ENCODE assay signal across 9 mouse cellular contexts in the genomic region with DNA sequence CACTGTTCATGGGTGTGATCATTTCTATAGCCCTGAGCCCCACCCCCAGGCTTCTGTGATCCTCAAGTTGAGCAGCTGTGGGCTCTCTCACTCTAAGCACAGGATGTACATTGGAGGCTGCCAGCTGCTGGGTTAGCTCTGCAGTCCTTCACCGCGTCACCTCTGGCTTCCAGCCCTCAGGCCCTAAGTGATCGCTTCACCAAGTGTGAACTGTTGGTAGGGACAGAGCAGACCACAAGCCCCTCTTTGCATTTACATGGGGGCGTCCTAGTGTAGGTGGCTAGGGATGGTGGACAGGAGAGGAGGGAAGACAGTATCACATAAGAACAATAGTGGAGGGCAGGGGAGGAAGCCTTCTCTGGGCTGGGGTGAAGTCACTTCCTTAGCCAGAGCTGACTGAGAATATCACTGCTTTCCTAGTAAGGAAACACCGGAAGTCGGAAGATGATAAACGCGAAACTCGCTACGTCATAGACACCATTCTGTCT. TPM values are rescaled to one million over a fixed set of nuclear protein-coding genes. Genes with fewer than 3 reads are reported as not detected.
A peak's percentile ranks its signal among the peaks of the same experiment; 100 is the strongest.
DNase-seq lines count a peak whose midpoint lies in the region; ATAC-seq and TF ChIP-seq lines count a peak whose summit lies in the region.
"Had no signal": no experiment of that assay in that cellular context is flagged by ENCODE, and none has a peak within 500 bp of the region (broad histone marks: within the 10 kb centered on the region; RNA-seq: fewer than 3 reads in every experiment).

No protein-coding gene starts in this region.

- TF ChIP-seq POLR2A in limb, embryonic 14.5 days (IDR thresholded peaks at IDR 0.05; ENCODE audit: borderline replicate concordance, extremely low read depth, insufficient read depth, insufficient read length) = no peak
- peak; percentile 19 for TF ChIP-seq POLR2A in spleen, adult 2 months (IDR thresholded peaks at IDR 0.05; ENCODE audit: low read depth, low read length)

- H3K9ac ChIP-seq in heart, embryonic 12.5 days = no peak overlapping the region
- no peak overlapping the region for H3K9ac ChIP-seq in limb, embryonic 14.5 days (ENCODE audit: low read depth, low read length, severe bottlenecking)

- no peak overlapping the region for H3K4me3 ChIP-seq in layer of hippocampus, adult 2 months
- no peak overlapping the region for H3K4me3 ChIP-seq in heart, embryonic 12.5 days
- H3K4me3 ChIP-seq in limb, embryonic 14.5 days (replicated peaks; ENCODE audit: low read length) = no peak overlapping the region
- no peak overlapping the region for H3K4me3 ChIP-seq in spleen, adult 2 months (ENCODE audit: extremely low read depth, insufficient read depth, insufficient read length)
- H3K4me3 ChIP-seq: myocyte had no signal

- WGBS in heart, embryonic 12.5 days = 60% methylated on average over 10 of the region's 10 CpGs
- WGBS in limb, embryonic 14.5 days = 89% methylated on average over 10 of the region's 10 CpGs
- WGBS in spleen, adult 2 months = 17% methylated on average over 10 of the region's 10 CpGs

- no peak overlapping the region for H3K27ac ChIP-seq in layer of hippocampus, adult 2 months
- peak overlapping the region; percentile 65 for H3K27ac ChIP-seq in heart, embryonic 12.5 days (ENCODE audit: poor library complexity, severe bottlenecking)
- H3K27ac ChIP-seq in limb, embryonic 14.5 days (replicated peaks; ENCODE audit: low read depth, low read length) = peak overlapping the region; percentile 27; the same call in 1 of the 2 replicates
- peak overlapping the region; percentile 91 for H3K27ac ChIP-seq in spleen, adult 2 months (ENCODE audit: insufficient read depth, low read length)

- ATAC-seq in heart, embryonic 12.5 days (ENCODE audit: insufficient number of reproducible peaks, low FRiP score) = peak; percentile 72
- ATAC-seq in limb, embryonic 14.5 days (ENCODE audit: low FRiP score, low read depth) = peak; percentile 39; the same call in 1 of the 2 replicates

- TF ChIP-seq CTCF in layer of hippocampus, adult 2 months (conservative IDR thresholded peaks at IDR 0.05) = no peak
- no peak for TF ChIP-seq CTCF in spleen, adult 2 months (IDR thresholded peaks at IDR 0.05; ENCODE audit: extremely low read depth, insufficient read depth, insufficient read length, insufficient replicate concordance)

- no peaks in the 10 kb centered on the region for H3K36me3 ChIP-seq in heart, embryonic 12.5 days
- H3K36me3 ChIP-seq in limb, embryonic 14.5 days (ENCODE audit: control insufficient read depth, insufficient read depth, low read length) = no peaks in the 10 kb centered on the region
- H3K36me3 ChIP-seq in spleen, adult 2 months (ENCODE audit: control insufficient read depth, insufficient read depth, low read length) = no peaks in the 10 kb centered on the region

- no peaks in the 10 kb centered on the region for H3K9me3 ChIP-seq in heart, embryonic 12.5 days (replicated peaks)
- H3K9me3 ChIP-seq in limb, embryonic 14.5 days (ENCODE audit: control insufficient read depth, low read length) = no peaks in the 10 kb centered on the region

- DNase-seq in layer of hippocampus, adult 9-11 months = peak; percentile 34
- no peak for DNase-seq in layer of hippocampus, adult 2 months (ENCODE audit: low spot score in 2 of 2)
- DNase-seq in limb, embryonic 14.5 days (ENCODE audit: low spot score) = peak; percentile 36
- peak; percentile 58 to 73 for DNase-seq in spleen, adult 2 months (ENCODE audit: low read depth in 1 of 2, low spot score in 2 of 2)
- DNase-seq in adrenal gland, adult 8-10 months = no peak
- DNase-seq in layer of hippocampus, adult 8-10 months (ENCODE audit: low spot score in 2 of 2) = no peak
- DNase-seq in cerebellum, adult 9-11 months = no peak

- peaks cover 26% of the 10 kb centered on the region for H3K4me1 ChIP-seq in heart, embryonic 12.5 days (replicated peaks)
- peaks cover 7% of the 10 kb centered on the region; the same call in 1 of the 2 replicates for H3K4me1 ChIP-seq in limb, embryonic 14.5 days (ENCODE audit: control insufficient read depth, insufficient read depth, low read length)
- H3K4me1 ChIP-seq in spleen, adult 2 months (ENCODE audit: control insufficient read depth, insufficient read depth, insufficient read length) = peaks cover 40% of the 10 kb centered on the region; the same call in 1 of the 2 replicates

- no peaks in the 10 kb centered on the region for H3K27me3 ChIP-seq in heart, embryonic 12.5 days (replicated peaks)
- H3K27me3 ChIP-seq in limb, embryonic 14.5 days (ENCODE audit: control insufficient read depth, insufficient read depth, low read length) = no peaks in the 10 kb centered on the region
- no peaks in the 10 kb centered on the region for H3K27me3 ChIP-seq in spleen, adult 2 months (ENCODE audit: control insufficient read depth, insufficient read depth, low read length)

- no peak overlapping the region for H3K4me2 ChIP-seq in heart, embryonic 12.5 days
- no peak overlapping the region for H3K4me2 ChIP-seq in limb, embryonic 14.5 days (replicated peaks; ENCODE audit: low read depth, low read length, severe bottlenecking)

RNA-seq across cellular contexts. Expression of a gene that starts 50.2 kb away (rescaled TPM):
- 10 to 100 TPM; 49.9 to 52.7 TPM for total RNA-seq in layer of hippocampus, adult 2 months (2021)
- polyA plus RNA-seq in heart, embryonic 12.5 days (2016; fragmentation: Nextera tagmentation; extraction: Ambion mirVana) = 10.5 and 10.7 TPM in 2 replicates
- polyA plus RNA-seq in limb, embryonic 14.5 days (2012; rRNA removed) = 8.1 and 8.2 TPM in 2 replicates
- 13.4 and 15.3 TPM in 2 replicates for polyA plus RNA-seq in limb, embryonic 14.5 days (2014; fragmentation: Nextera tagmentation; extraction: Ambion mirVana)
- 5.2 and 6.4 TPM in 2 replicates for polyA plus RNA-seq in spleen, adult 2 months (2012; rRNA removed)
- 100 to 1,000 TPM; 129 to 144 (median 136) TPM for total RNA-seq in adrenal gland, adult 8-10 months (2022)
- 10 to 100 TPM; 45.1 to 57.8 (median 50.1) TPM for total RNA-seq in layer of hippocampus, adult 8-10 months (2022)

Comparison
In these comparisons a context has a peak if more than half of its experiments do, and no peak if none do; other contexts are left out.
1. DNase-seq: peak in layer of hippocampus, adult 9-11 months (single experiment), limb, embryonic 14.5 days (single experiment) and spleen, adult 2 months (2 of 2); none in layer of hippocampus, adult 2 months (0 of 2), adrenal gland, adult 8-10 months (single experiment), layer of hippocampus, adult 8-10 months (0 of 2) and cerebellum, adult 9-11 months (single experiment).